Mouse (Mus musculus) testis, adult 2 months (tissue): ENCODE data around the gene Smurf1.

ENCODE experiments used
- CTCF ChIP-seq: fragments of 200-500 bp; IDR thresholded peaks from 2 replicates; pipeline ENCODE4 v1.5.1; 2012; ENCODE audit warnings: low read depth, mild to moderate bottlenecking, inconsistent platforms, low read length, moderate library complexity; ENCODE audit not compliant: control insufficient read depth, insufficient read depth, insufficient replicate concordance
- POLR2A ChIP-seq: fragments of 200-500 bp; IDR thresholded peaks from 2 replicates; pipeline ENCODE4 v1.6.1; 2012; ENCODE audit warnings: low read depth, mild to moderate bottlenecking, inconsistent platforms, low read length, moderate library complexity; ENCODE audit not compliant: control insufficient read depth

- TF ChIP-seq CTCF (no peak), POLR2A (no peak)
Measured at GRCm38 (mm10) chr5:144948422-144948821, 17.2 kb downstream of the Smurf1 start.
